Mouse (Mus musculus): ENCODE measurements at regions not wholly inside any gene's neighbourhood (a gene's known extent, or its start where the extent isn't known, plus 50 kb on each side); places are given as distances from the start of the nearest gene placed in this dataset.

- no peak overlapping the region for H3K9ac ChIP-seq (ENCODE audit: low read depth, low read length)
- H3K27ac ChIP-seq (replicated peaks; ENCODE audit: insufficient read depth, low read depth, low read length): no peak overlapping the region
- H3K27me3 ChIP-seq (ENCODE audit: control insufficient read depth, insufficient read depth, low read length): no peaks in the 10 kb centered on the region
- no peak for TF ChIP-seq CTCF (IDR thresholded peaks at IDR 0.05; ENCODE audit: low read depth, low read length)
- no peak for TF ChIP-seq POLR2A (IDR thresholded peaks at IDR 0.05; ENCODE audit: extremely low read depth, insufficient read depth, low read length)
- no peak for DNase-seq (ENCODE audit: extremely low read depth, low read depth, low spot score)
- no peak overlapping the region for H3K4me3 ChIP-seq (ENCODE audit: insufficient read depth, low read depth, low read length)
- H3K79me2 ChIP-seq (ENCODE audit: control insufficient read depth, insufficient read depth, low read length): no peaks in the 10 kb centered on the region
- H3K36me3 ChIP-seq (ENCODE audit: control insufficient read depth, insufficient read depth, low read length): no peaks in the 10 kb centered on the region
- 86% methylated on average over 7 of the region's 7 CpGs for WGBS
- H3K4me1 ChIP-seq (ENCODE audit: control insufficient read depth, insufficient read depth, low read length): no peaks in the 10 kb centered on the region
These were observed 132.2 kb downstream of the Ttc8 start for GRCm38 (mm10) chr12:99052599-99052998.

- no peak overlapping the region for H3K27ac ChIP-seq (replicated peaks; ENCODE audit: insufficient read depth, low read depth, low read length)
- no peaks in the 10 kb centered on the region for H3K36me3 ChIP-seq (ENCODE audit: control insufficient read depth, insufficient read depth, low read length)
- H3K27me3 ChIP-seq (ENCODE audit: control insufficient read depth, insufficient read depth, low read length): no peaks in the 10 kb centered on the region
- no peaks in the 10 kb centered on the region for H3K79me2 ChIP-seq (ENCODE audit: control insufficient read depth, insufficient read depth, low read length)
- TF ChIP-seq POLR2A (IDR thresholded peaks at IDR 0.05; ENCODE audit: extremely low read depth, insufficient read depth, low read length): no peak
- TF ChIP-seq CTCF (IDR thresholded peaks at IDR 0.05; ENCODE audit: low read depth, low read length): no peak
- DNase-seq (ENCODE audit: extremely low read depth, low read depth, low spot score): no peak
- no peak overlapping the region for H3K9ac ChIP-seq (ENCODE audit: low read depth, low read length)
- no peaks in the 10 kb centered on the region for H3K4me1 ChIP-seq (ENCODE audit: control insufficient read depth, insufficient read depth, low read length)
- H3K4me3 ChIP-seq (ENCODE audit: insufficient read depth, low read depth, low read length): no peak overlapping the region
- 85% methylated on average over 2 of the region's 2 CpGs for WGBS
These were observed 137.1 kb downstream of the Ttc8 start for GRCm38 (mm10) chr12:99057521-99057920.

GRCm38 (mm10) chr12:99058916-99059315 lies 138.5 kb downstream of the Ttc8 start:
- H3K9ac ChIP-seq (ENCODE audit: low read depth, low read length): no peak overlapping the region
- H3K27ac ChIP-seq (replicated peaks; ENCODE audit: insufficient read depth, low read depth, low read length): no peak overlapping the region
- WGBS: 80% methylated on average over 2 of the region's 2 CpGs
- no peaks in the 10 kb centered on the region for H3K79me2 ChIP-seq (ENCODE audit: control insufficient read depth, insufficient read depth, low read length)
- no peak for TF ChIP-seq CTCF (IDR thresholded peaks at IDR 0.05; ENCODE audit: low read depth, low read length)
- TF ChIP-seq POLR2A (IDR thresholded peaks at IDR 0.05; ENCODE audit: extremely low read depth, insufficient read depth, low read length): no peak
- H3K4me3 ChIP-seq (ENCODE audit: insufficient read depth, low read depth, low read length): no peak overlapping the region
- H3K36me3 ChIP-seq (ENCODE audit: control insufficient read depth, insufficient read depth, low read length): no peaks in the 10 kb centered on the region
- no peaks in the 10 kb centered on the region for H3K27me3 ChIP-seq (ENCODE audit: control insufficient read depth, insufficient read depth, low read length)
- DNase-seq (ENCODE audit: extremely low read depth, low read depth, low spot score): no peak
- no peaks in the 10 kb centered on the region for H3K4me1 ChIP-seq (ENCODE audit: control insufficient read depth, insufficient read depth, low read length)

- H3K27ac ChIP-seq (replicated peaks; ENCODE audit: insufficient read depth, low read depth, low read length): no peak overlapping the region
- no peaks in the 10 kb centered on the region for H3K27me3 ChIP-seq (ENCODE audit: control insufficient read depth, insufficient read depth, low read length)
- no peak overlapping the region for H3K4me3 ChIP-seq (ENCODE audit: insufficient read depth, low read depth, low read length)
- H3K9ac ChIP-seq (ENCODE audit: low read depth, low read length): no peak overlapping the region
- 91% methylated on average over 4 of the region's 4 CpGs for WGBS
- no peak for DNase-seq (ENCODE audit: extremely low read depth, low read depth, low spot score)
- H3K4me1 ChIP-seq (ENCODE audit: control insufficient read depth, insufficient read depth, low read length): no peaks in the 10 kb centered on the region
- no peaks in the 10 kb centered on the region for H3K36me3 ChIP-seq (ENCODE audit: control insufficient read depth, insufficient read depth, low read length)
- TF ChIP-seq POLR2A (IDR thresholded peaks at IDR 0.05; ENCODE audit: extremely low read depth, insufficient read depth, low read length) (no peak), CTCF (IDR thresholded peaks at IDR 0.05; ENCODE audit: low read depth, low read length) (no peak)
- H3K79me2 ChIP-seq (ENCODE audit: control insufficient read depth, insufficient read depth, low read length): no peaks in the 10 kb centered on the region
These were observed 139.1 kb downstream of the Ttc8 start for GRCm38 (mm10) chr12:99059491-99059890.

GRCm38 (mm10) chr12:99060702-99061101 lies 140.3 kb downstream of the Ttc8 start:
- Histone ChIP-seq H3K4me1 (ENCODE audit: control insufficient read depth, insufficient read depth, low read length) (no peaks in the 10 kb centered on the region), H3K79me2 (ENCODE audit: control insufficient read depth, insufficient read depth, low read length) (no peaks in the 10 kb centered on the region), H3K27ac (replicated peaks; ENCODE audit: insufficient read depth, low read depth, low read length) (no peak overlapping the region), H3K4me3 (ENCODE audit: insufficient read depth, low read depth, low read length) (no peak overlapping the region), H3K27me3 (ENCODE audit: control insufficient read depth, insufficient read depth, low read length) (no peaks in the 10 kb centered on the region), H3K36me3 (ENCODE audit: control insufficient read depth, insufficient read depth, low read length) (no peaks in the 10 kb centered on the region), H3K9ac (ENCODE audit: low read depth, low read length) (no peak overlapping the region)
- DNase-seq (ENCODE audit: extremely low read depth, low read depth, low spot score): no peak
- TF ChIP-seq POLR2A (IDR thresholded peaks at IDR 0.05; ENCODE audit: extremely low read depth, insufficient read depth, low read length): no peak
- 59% methylated on average over 2 of the region's 2 CpGs for WGBS

- 68% methylated on average over 3 of the region's 3 CpGs for WGBS
These were observed 143.1 kb downstream of the Ttc8 start for GRCm38 (mm10) chr12:99063441-99063840.

More at GRCm38 (mm10) chr12:99063441-99063840, 143.1 kb downstream of the Ttc8 start:
- DNase-seq (ENCODE audit: extremely low read depth, low read depth, low spot score): no peak
- no peak for TF ChIP-seq CTCF (IDR thresholded peaks at IDR 0.05; ENCODE audit: low read depth, low read length)
- TF ChIP-seq POLR2A (IDR thresholded peaks at IDR 0.05; ENCODE audit: extremely low read depth, insufficient read depth, low read length): no peak
- H3K9ac ChIP-seq (ENCODE audit: low read depth, low read length): no peak overlapping the region
- H3K36me3 ChIP-seq (ENCODE audit: control insufficient read depth, insufficient read depth, low read length): no peaks in the 10 kb centered on the region
- H3K27ac ChIP-seq (replicated peaks; ENCODE audit: insufficient read depth, low read depth, low read length): no peak overlapping the region
- no peaks in the 10 kb centered on the region for H3K27me3 ChIP-seq (ENCODE audit: control insufficient read depth, insufficient read depth, low read length)
- no peak overlapping the region for H3K4me3 ChIP-seq (ENCODE audit: insufficient read depth, low read depth, low read length)
- no peaks in the 10 kb centered on the region for H3K79me2 ChIP-seq (ENCODE audit: control insufficient read depth, insufficient read depth, low read length)
- no peaks in the 10 kb centered on the region for H3K4me1 ChIP-seq (ENCODE audit: control insufficient read depth, insufficient read depth, low read length)
